Mouse (Mus musculus) heart, embryonic 12.5 days (tissue): Measurements from ENCODE around the gene Egfl6. TPM values are rescaled to one million over a fixed set of nuclear protein-coding genes. Genes with fewer than 3 reads are reported as not detected.

ENCODE experiments used
- ATAC-seq: fragments of 200-750 bp; cut with Nextera tagmentation; 2 replicates; pipeline ENCODE4 v1.8.0; 2017; ENCODE audit warnings: moderate TSS enrichment, moderate library complexity; ENCODE audit not compliant: insufficient number of reproducible peaks, low FRiP score
- H3K27ac ChIP-seq: fragments of 300-500 bp; sonication (generic); 2 replicates; pipeline ENCODE4 v1.5.1; 2016; ENCODE audit warnings: mild to moderate bottlenecking, moderate library complexity; ENCODE audit not compliant: poor library complexity, severe bottlenecking
- H3K27me3 ChIP-seq: fragments of 300-500 bp; sonication (generic); replicated peaks from 2 replicates; pipeline ENCODE4 v1.6.1; 2016; ENCODE audit warnings: mild to moderate bottlenecking, moderate library complexity
- H3K36me3 ChIP-seq: fragments of 300-500 bp; sonication (generic); 2 replicates; pipeline ENCODE4 v1.6.1; 2016; ENCODE audit warnings: mild to moderate bottlenecking, moderate library complexity
- H3K4me1 ChIP-seq: fragments of 300-500 bp; sonication (generic); replicated peaks from 2 replicates; pipeline ENCODE4 v1.6.1; 2016; ENCODE audit warnings: mild to moderate bottlenecking
- H3K4me2 ChIP-seq: fragments of 300-500 bp; sonication (generic); 2 replicates; pipeline ENCODE4 v1.6.1; 2016; ENCODE audit warnings: mild to moderate bottlenecking, moderate library complexity
- H3K4me3 ChIP-seq: fragments of 300-500 bp; sonication (generic); 2 replicates; pipeline ENCODE4 v1.5.1; 2016; ENCODE audit warnings: mild to moderate bottlenecking
- H3K9ac ChIP-seq: fragments of 300-500 bp; sonication (generic); 2 replicates; pipeline ENCODE4 v1.6.1; 2016; ENCODE audit warnings: mild to moderate bottlenecking, moderate library complexity
- H3K9me3 ChIP-seq: fragments of 300-500 bp; sonication (generic); replicated peaks from 2 replicates; pipeline ENCODE4 v1.6.1; 2016; ENCODE audit warnings: mild to moderate bottlenecking, moderate library complexity
- WGBS: fragments of 180-500 bp; shearing (Covaris S2); methylation state at CpG from one replicate; pipeline ENCODE4 v1.1.7; 2016; 5-methylcytosine and 5-hydroxymethylcytosine counted together
- polyA plus RNA-seq: library from polyadenylated mRNA; unstranded; fragments of >200 nt; fragmentation: Nextera tagmentation; extraction: Ambion mirVana; gene quantifications from 2 replicates; pipeline ENCODE4 v1.2.1, GENCODE M21; 2016

Egfl6 gene
- polyA plus RNA-seq, 1 experiment from 2014 or later, result 4.9 TPM

DNA sequence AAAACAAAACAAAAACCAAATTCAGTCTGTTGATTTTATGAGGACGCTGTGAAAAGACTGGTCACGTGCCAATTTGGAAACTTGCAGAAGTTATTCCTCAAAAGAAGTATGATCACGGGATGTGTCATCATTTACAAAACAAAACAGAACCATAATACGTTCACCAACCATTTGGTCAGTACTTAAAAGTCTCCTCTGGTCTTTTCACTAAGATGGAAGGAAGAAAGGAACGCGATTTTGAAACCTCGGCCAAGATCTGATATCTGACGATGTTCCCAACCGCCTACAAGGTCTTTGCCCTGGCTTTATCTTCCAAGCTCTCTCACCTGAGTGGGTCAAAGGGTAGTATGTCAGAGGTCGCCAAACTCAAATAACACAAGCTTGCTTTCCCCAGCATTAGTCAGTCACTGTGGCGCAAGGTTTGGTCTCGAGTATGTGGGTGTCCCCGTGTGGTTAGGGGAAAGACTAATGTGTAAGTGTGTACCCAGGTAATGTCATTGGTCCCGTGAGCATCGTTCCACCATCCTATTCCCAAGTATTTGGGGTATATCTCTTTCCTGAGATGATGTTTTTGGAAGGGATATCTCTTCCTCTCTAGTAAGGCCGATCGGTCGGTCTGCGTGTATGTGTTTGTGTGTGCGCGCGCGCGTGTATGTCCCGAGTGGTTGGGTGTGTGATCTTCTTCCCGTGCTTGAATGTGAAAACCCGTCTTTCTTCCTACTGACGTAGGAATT is 106.7 kb downstream of the Egfl6 start:
- H3K9ac ChIP-seq, result peak overlapping the region; percentile 82
- peak overlapping the region; percentile 87 for H3K27ac ChIP-seq
- no peaks in the 10 kb centered on the region for H3K9me3 ChIP-seq
- WGBS, result 17% methylated on average over 28 of the region's 28 CpGs
- ATAC-seq, result peak; percentile 26
- peak overlapping the region; percentile 72 for H3K4me2 ChIP-seq
- H3K4me3 ChIP-seq, result peak overlapping the region; percentile 73
- H3K4me1 ChIP-seq, result no peaks in the 10 kb centered on the region; the same call in 1 of the 2 replicates
- H3K27me3 ChIP-seq, result no peaks in the 10 kb centered on the region
- H3K36me3 ChIP-seq, result peaks cover 7% of the 10 kb centered on the region; the same call in 1 of the 2 replicates

DNA sequence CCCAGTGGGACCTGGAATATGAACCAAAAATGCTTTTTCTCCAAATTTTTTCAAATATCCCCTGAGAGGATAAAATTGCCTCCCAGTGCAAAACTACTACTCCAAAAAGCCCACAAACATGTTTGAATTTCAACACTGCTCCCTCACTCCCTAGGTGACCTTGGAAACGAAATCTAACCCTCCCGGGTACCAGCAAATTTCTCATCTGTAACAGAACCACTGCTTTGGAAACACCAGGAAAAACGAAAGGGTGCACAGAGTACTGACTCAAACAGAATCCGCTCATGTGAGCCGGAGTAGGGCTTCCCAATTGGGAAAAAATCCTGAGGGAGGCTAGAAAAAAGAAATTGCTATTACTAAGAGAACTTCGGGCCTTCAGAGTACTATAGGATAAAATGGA is 108.1 kb downstream of the Egfl6 start:
- Histone ChIP-seq H3K9me3 (no peaks in the 10 kb centered on the region), H3K27me3 (no peaks in the 10 kb centered on the region), H3K4me1 (no peaks in the 10 kb centered on the region; the same call in 1 of the 2 replicates), H3K36me3 (peaks cover 7% of the 10 kb centered on the region; the same call in 1 of the 2 replicates), H3K9ac (no peak overlapping the region; the same call in 1 of the 2 replicates), H3K27ac (no peak overlapping the region), H3K4me3 (no peak overlapping the region), H3K4me2 (peak overlapping the region; percentile 41)
- 69% methylated on average over 6 of the region's 6 CpGs for WGBS
- ATAC-seq, result no peak

Other genes starting within 250 kb of the Egfl6 start
- gene Trappc2, start 145.1 kb downstream of the Egfl6 start, polyA plus RNA-seq, result 34.1 and 37.6 TPM in 2 replicates
- 5.5 and 5.6 TPM in 2 replicates for gene Ofd1, start 145.0 kb downstream of the Egfl6 start, polyA plus RNA-seq
- 36.6 and 38.8 TPM in 2 replicates for gene Rab9, start 105.9 kb downstream of the Egfl6 start, polyA plus RNA-seq
- gene Tceanc, start 67.2 kb downstream of the Egfl6 start, polyA plus RNA-seq, result 6.7 and 7.6 TPM in 2 replicates